Mouse (Mus musculus): ENCODE measurements around the gene Slc23a2.

GRCm38 (mm10) chr2:132035470-132035835 is 109.5 kb downstream of the Slc23a2 start:
- TF ChIP-seq POLR2A (IDR thresholded peaks at IDR 0.05; ENCODE audit: control insufficient read depth, low read depth, low read length) (no peak), CTCF (IDR thresholded peaks at IDR 0.05; ENCODE audit: control insufficient read depth, insufficient read depth, insufficient replicate concordance, low read depth, low read length) (no peak)
